Mouse (Mus musculus) kidney, adult 2 months (tissue): ENCODE results near the gene Cdkl5.

Experiments used
- CTCF ChIP-seq: fragments of 200-500 bp; conservative IDR thresholded peaks from 2 replicates; pipeline ENCODE4 v1.5.1; 2011; ENCODE audit warnings: low read depth, mild to moderate bottlenecking, control low read depth, low read length, moderate library complexity, mixed read lengths; ENCODE audit not compliant: insufficient read depth, insufficient read length
- POLR2A ChIP-seq: fragments of 200-500 bp; IDR thresholded peaks from one replicate; pipeline ENCODE4 v1.6.1; 2011; ENCODE audit warnings: low read depth, low read length, control low read depth

DNA sequence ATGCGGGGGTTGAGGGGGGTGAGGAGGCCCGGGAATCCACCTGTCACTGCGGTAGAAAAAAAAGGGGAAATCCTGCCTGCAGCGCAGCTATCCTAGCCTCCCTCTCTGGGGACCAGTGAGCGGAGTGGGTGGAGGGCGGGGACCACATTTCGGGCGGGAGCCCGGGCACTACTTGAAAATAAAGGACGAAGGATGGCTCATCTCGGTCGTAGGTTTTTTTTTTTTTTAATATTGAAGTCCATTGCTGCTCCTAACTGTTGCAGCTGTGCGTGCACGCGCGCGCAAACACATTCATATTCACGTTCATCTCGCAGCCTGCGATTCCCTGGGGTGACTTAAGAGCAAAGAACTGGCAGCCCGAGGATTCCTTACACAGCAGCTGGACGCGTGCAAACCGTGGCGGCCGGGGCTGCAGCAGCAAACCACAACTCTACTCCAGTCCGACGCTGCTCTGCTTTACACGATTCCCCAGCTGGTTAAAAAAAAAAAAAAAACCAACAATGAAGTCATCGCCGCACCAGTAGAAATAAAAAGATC is 695 bp upstream of the Cdkl5 start:
- TF ChIP-seq CTCF (no peak), POLR2A (no peak)
